Mouse (Mus musculus) left cerebral cortex, postnatal 10 days (tissue): ENCODE results near the gene Phf20. TPM values are rescaled to one million over a fixed set of nuclear protein-coding genes. Genes with fewer than 3 reads are reported as not detected.

Source experiments
- DNase-seq, 2 experiments: peaks; one replicate each; pipeline ENCODE4 v3.0.0; 2021 to 2022; ENCODE audit warnings: low spot score in 2 of 2, mixed read lengths in 1 of 2; ENCODE audit errors: extremely low spot score in 1 of 2
- intact Hi-C: fragments of 180-260 bp; cut with DNase I; formaldehyde crosslinking; loops from one replicate; pipeline ENCODE4 v1.15.1; 2025
- microRNA-seq: library from miRNA; unstranded; fragments of <30 nt; microRNA quantifications from one replicate; pipeline ENCODE4 v1.2.0, GENCODE M21; 2022
- total RNA-seq, 2 experiments: library from RNA; stranded (reverse); gene quantifications; 2 replicates each; pipeline ENCODE4 v1.2.3; 2021

Phf20 gene
- total RNA-seq, 2 experiments from 2014 or later = 66.0 to 66.6 TPM

DNA sequence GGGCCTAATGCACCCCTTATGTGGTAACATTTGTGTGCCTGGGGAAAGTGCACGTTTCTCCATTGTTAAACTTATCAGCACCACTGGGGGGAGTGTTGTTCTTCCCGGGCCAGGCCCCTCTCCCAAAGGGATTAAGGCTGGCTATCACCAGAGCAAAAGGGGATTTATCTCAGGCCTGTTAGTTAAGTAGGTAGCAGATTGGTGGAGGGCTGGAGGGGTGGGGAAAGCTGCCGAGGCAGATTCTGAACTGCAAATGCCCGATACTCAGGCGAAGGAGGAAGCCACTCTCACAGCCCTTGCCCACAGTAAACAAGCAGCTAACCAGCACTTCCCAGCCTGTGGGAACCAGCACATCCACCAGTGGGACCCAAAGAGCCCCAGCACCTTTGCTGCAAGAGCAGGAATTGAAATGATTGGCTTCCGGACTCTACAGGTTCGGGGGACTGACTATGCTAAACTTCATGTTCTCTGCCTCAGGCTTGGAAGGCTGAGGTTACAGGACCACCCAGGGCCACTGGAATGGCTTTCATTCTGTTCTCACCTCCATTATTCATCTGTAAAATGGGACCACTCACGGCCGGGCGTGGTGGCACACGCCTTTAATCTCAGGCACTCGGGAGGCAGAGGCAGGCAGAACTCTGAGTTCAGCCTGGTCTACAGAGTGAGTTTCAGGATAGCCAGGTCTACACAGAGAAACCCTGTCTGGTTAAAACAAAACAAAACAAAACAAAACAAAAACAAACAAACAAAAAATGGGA, 148.7 kb downstream of the Phf20 start:
- intact Hi-C loops = no loop called here
- DNase-seq = peak in 1 of 2 experiments; percentile 41

DNA sequence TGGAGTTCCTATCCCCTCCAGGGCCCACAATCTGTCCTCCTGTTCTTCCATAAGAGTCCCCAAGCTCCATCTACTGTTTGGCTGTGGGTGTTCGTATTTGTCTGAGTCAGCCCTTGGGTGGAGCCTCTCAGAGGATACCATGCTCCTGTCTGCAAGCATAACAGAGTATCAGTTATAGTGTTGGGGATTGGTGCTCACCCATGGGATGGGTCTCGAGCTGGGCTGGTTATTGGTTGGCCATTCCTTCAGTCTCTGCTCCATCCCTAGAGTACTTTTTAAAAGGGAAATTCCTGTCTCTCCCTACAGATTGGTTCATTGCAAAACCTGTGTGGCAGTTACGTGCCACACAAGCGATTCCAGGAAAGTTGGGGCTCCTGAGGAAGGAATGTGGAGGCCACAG, 152.5 kb downstream of the Phf20 start:
- no peak for DNase-seq
- intact Hi-C loops = no loop called here

DNA sequence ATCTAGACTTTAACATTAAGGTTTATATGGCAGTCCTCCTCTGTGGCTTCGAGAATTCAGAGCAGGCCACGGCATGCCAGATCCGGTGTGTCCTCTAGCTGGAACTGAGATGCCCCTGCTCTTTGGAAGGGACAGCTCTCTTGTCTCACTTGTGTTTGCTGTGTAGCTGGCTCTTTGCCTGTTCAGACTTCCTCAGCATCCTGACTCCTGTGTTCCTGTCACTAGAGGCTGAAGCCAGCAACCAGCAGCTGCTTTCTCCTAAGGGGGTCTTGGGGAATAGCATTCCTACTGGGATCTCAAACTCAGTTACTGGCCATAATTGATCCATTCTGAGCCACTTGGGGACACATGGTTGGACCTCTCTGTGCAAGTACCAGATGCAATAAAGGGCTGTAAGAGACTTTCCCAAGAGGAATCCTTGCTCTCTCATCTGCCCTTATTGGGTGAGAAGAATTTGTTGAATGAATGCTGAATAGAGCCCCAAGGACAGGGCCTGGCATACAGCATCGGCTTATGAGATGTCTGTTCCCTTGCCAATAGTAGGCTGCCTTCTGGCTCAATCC, 153.1 kb downstream of the Phf20 start:
- intact Hi-C loops = no loop called here
- DNase-seq = peak in 1 of 2 experiments; percentile 25

DNA sequence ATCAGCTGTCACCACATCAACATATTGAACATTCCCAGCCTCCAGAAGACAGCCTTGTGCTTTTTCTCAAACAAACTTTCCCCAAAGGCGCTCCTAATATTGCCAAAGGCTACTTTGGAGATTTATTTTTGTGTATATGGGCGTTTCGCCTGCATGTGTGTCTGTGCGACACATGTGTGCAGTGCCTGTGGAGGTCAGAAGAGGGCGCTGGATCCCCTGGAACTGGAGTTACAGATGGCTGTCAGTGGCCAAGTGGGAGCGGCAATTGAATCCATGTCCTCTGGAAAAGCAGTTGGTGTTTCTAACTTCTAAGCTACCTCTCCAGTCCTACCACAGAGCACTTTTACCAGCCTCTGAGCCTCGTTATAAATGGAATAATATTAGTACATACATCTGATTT, 155.0 kb downstream of the Phf20 start:
- intact Hi-C loops = no loop called here
- DNase-seq = no peak

DNA sequence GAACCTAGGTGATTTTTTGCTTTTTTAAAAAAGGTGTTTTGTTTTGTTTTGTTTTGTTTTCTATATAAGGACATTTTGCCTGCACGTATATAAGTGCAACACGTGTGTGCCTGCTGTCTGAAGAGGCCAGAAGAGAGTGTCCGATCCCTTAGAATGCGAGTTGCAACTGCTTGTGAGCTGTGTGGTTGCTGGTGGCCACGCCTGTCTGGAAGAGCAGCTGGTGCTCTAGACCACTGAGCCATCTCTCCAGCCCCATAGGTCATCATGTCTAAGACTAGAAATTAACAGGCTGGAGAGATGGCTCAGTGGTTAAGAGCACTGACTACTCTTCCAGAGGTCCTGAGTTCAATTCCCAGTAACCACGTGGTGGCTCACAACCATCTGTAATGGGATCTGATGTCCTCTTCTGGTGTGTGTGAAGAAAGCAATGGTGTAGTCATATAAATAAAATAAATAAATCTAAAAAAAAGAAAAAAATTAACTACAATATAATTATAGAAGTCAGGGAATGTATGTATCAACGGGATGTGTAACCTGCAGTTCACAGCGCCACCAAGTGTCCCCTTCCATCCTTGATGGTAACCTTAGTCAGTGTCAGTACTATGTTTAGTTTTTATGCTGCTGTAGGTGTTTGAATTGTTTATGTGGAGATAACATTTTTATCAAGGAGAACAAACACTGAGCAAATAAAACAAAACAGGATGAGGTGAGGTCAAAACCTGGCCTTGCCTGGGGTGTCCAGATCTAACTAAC, 156.3 kb downstream of the Phf20 start:
- no peak for DNase-seq
- intact Hi-C loops = no loop called here

DNA sequence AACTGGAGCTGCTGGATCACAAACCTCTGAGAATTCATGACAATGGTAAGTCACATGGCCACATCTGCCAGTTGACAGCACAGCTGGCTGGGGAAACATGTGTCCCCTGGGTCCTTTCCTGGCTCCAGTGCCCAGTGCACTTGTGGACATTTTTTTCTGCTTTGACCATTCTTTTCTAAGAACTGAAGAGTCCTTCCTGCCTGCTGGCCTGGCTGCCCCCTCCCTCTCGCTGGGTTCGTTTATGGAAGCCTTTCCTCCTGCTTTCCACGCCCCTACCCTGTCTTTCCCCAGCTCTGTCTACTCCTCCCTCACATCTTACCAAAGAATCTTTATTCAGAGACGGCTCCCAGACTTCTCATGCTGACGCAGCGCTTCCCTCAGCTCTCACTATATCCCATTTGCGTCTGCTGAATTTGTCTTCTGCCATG, 157.0 kb downstream of the Phf20 start:
- intact Hi-C loops = no loop called here

DNA sequence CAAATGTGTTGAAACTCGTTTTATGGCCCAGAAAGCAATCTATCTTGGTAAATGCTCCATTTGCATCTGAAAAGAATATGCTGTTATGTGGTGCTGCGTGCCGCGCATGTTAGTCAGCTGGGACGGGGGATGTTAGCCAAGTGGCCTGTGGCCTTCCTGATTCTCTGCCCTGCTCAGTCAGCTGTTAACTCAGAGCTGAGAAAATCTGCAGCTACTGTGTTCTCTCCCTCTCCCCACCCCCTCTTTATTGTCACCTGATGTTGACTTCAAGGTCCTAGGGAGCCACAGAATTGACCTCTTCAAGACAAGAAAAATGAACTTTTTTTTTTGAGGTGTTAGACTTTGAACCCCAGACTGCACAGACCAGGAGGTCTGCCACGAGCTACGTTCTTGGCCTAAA, 159.8 kb downstream of the Phf20 start:
- intact Hi-C loops = no loop called here
- DNase-seq = peak; percentile 35 to 53

More for the DNA sequence above, 157.0 kb downstream of the Phf20 start:
- peak in 1 of 2 experiments; percentile 59 for DNase-seq

Small RNAs within 50 kb of the gene (microRNA-seq; reads per million reads assigned to microRNA genes)
- gene Gm22759 = not detected

Other genes starting within 250 kb of the Phf20 start
- 10 to 100 TPM; 16.2 to 17.5 TPM for gene Cep250, start 240.0 kb upstream of the Phf20 start, total RNA-seq
- gene 6430550D23Rik, start 188.5 kb upstream of the Phf20 start, total RNA-seq = 1 to 10 TPM in 1 of 2 experiments, under 1 TPM in 1; 0.34 to 1.0 TPM
- 100 to 1,000 TPM; 217 to 229 TPM for gene Ergic3, start 188.4 kb upstream of the Phf20 start, total RNA-seq
- under 1 TPM in 1 of 2 experiments, not detected in 1; 0.14 TPM for gene Fer1l4, start 143.5 kb upstream of the Phf20 start, total RNA-seq
- 1 to 10 TPM; 6.9 TPM for gene Spag4, start 131.3 kb upstream of the Phf20 start, total RNA-seq
- 10 to 100 TPM; 21.0 to 24.1 TPM for gene Cpne1, start 84.5 kb upstream of the Phf20 start, total RNA-seq
- gene Rbm12, start 84.5 kb upstream of the Phf20 start, total RNA-seq = 10 to 100 TPM; 32.3 to 33.6 TPM
- gene Gm28036, start 69.4 kb upstream of the Phf20 start, total RNA-seq = 10 to 100 TPM; 23.4 to 28.0 TPM
- 100 to 1,000 TPM; 216 to 223 TPM for gene Romo1, start 52.4 kb upstream of the Phf20 start, total RNA-seq
- 10 to 100 TPM; 30.7 to 31.5 TPM for gene Nfs1, start 52.3 kb upstream of the Phf20 start, total RNA-seq
- gene Rbm39, start 16.2 kb upstream of the Phf20 start, total RNA-seq = 100 to 1,000 TPM; 273 to 301 TPM
- gene Cnbd2, start 115.8 kb downstream of the Phf20 start, total RNA-seq = 1 to 10 TPM; 4.7 to 6.7 TPM
- gene Scand1, start 116.2 kb downstream of the Phf20 start, total RNA-seq = 100 to 1,000 TPM; 105 to 117 TPM
- 100 to 1,000 TPM; 269 to 284 TPM for gene Epb41l1, start 224.4 kb downstream of the Phf20 start, total RNA-seq